Comparison of ENCODE assay signal across 25 mouse cellular contexts in the genomic region with DNA sequence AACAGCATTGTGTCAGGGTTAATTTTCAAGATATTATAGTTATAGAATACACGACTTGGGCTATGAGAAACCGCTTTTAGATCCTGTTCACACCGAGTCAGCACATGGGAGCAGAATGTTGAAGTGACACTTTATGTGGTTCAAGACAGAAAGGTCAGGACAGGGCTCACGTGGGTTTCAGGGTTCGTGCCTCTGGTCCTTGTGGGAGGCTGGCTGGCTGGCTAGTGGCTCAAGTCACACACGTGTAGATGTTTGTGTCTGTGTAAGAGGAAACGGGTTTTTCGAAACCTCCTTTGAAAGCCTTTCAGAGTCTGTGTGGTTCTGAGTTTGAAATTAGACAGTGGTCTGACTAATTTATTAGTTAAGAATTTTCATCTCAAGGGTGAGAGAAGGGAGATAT.
"Had no signal": no experiment of that assay in that cellular context is flagged by ENCODE, and none has a peak within 500 bp of the region (broad histone marks: within the 10 kb centered on the region; RNA-seq: fewer than 3 reads in every experiment).

No protein-coding gene starts in this region.

- H3K9ac ChIP-seq: embryonic facial prominence, embryonic 12.5 days; embryonic facial prominence, embryonic 13.5 days; embryonic facial prominence, embryonic 15.5 days; forebrain, embryonic 12.5 days; forebrain, embryonic 13.5 days; forebrain, embryonic 15.5 days; forebrain, postnatal 0 days had no signal

- H3K27me3 ChIP-seq: forebrain, embryonic 15.5 days had no signal

- H3K4me3 ChIP-seq: embryonic facial prominence, embryonic 10.5 days; embryonic facial prominence, embryonic 12.5 days; embryonic facial prominence, embryonic 13.5 days; embryonic facial prominence, embryonic 15.5 days; erythroblast, embryonic 14.5 days; forebrain, embryonic 10.5 days; forebrain, embryonic 12.5 days; forebrain, embryonic 13.5 days; forebrain, embryonic 15.5 days; gastrocnemius, adult 2 months; heart, adult 2 months had no signal

- H3K9me3 ChIP-seq: embryonic facial prominence, embryonic 10.5 days; embryonic facial prominence, embryonic 12.5 days; embryonic facial prominence, embryonic 13.5 days; embryonic facial prominence, embryonic 15.5 days; forebrain, embryonic 10.5 days; forebrain, embryonic 12.5 days; forebrain, embryonic 13.5 days; forebrain, embryonic 15.5 days had no signal

- H3K4me1 ChIP-seq: embryonic facial prominence, embryonic 10.5 days; embryonic facial prominence, embryonic 12.5 days; embryonic facial prominence, embryonic 15.5 days; forebrain, embryonic 10.5 days; forebrain, embryonic 12.5 days; forebrain, embryonic 13.5 days; forebrain, embryonic 15.5 days had no signal

- H3K4me2 ChIP-seq: embryonic facial prominence, embryonic 12.5 days; embryonic facial prominence, embryonic 13.5 days; embryonic facial prominence, embryonic 15.5 days; forebrain, embryonic 12.5 days; forebrain, embryonic 13.5 days; forebrain, embryonic 15.5 days had no signal

- H3K27ac ChIP-seq: embryonic facial prominence, embryonic 10.5 days; embryonic facial prominence, embryonic 12.5 days; embryonic facial prominence, embryonic 13.5 days; embryonic facial prominence, embryonic 15.5 days; forebrain, embryonic 10.5 days; forebrain, embryonic 12.5 days; forebrain, embryonic 13.5 days; forebrain, embryonic 15.5 days; gastrocnemius, adult 2 months; heart, adult 2 months had no signal

- H3K36me3 ChIP-seq: embryonic facial prominence, embryonic 10.5 days; embryonic facial prominence, embryonic 12.5 days; embryonic facial prominence, embryonic 13.5 days; embryonic facial prominence, embryonic 15.5 days; forebrain, embryonic 10.5 days; forebrain, embryonic 12.5 days; forebrain, embryonic 15.5 days had no signal

- DNase-seq: cerebellum, adult 8-10 months; cerebellum, adult 9-10 months; cerebellum, adult 9-11 months; cerebellum, postnatal 10 days; cerebellum, postnatal 14 days; cerebellum, postnatal 25 days; cerebellum, postnatal 36 days; embryo, embryonic 11 days; forebrain, postnatal 0 days; gastrocnemius, adult 2 months; gastrocnemius, postnatal 10 days; gastrocnemius, postnatal 14 days; gastrocnemius, postnatal 25 days; gastrocnemius, postnatal 36 days; heart, adult 18-20 months; heart, adult 2 months had no signal
